Mouse (Mus musculus): ENCODE data around the gene Hjurp.

The Hjurp gene

DNA sequence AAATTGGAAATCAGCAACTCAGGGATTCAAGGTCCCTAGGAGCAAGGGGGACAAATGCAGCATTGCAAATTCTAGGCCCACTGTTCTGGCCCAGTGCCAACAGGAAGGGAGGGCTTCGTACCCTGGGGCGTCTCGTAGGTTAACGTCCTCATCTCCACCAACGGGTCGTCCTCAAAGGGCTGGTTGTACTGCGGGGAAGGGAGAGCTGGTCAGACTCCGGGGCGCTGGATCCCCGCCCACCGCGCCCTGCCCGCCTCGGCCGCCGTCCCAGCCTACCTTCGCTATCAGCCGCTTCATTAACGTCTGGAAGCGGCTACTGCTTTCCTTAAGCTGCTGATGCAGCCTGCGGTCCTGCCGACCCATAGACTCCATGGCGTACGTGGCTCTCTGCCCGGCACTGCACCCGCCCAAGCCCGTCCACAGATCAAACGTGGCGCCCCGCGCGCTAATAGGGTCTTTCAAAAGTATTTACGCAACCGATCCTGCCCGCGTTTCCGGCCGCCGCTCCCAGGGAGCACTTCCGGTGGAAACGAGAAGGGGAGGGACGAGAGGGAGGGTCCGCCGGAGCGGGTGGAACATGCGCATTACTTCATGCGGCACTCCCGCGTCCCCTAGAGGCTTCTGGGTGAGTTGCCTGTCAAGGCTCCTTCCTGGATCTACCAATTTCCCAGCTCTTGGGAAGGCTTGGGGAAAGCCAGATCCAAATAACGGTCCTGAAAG is at the start of gene Hjurp, which contains the start of gene Trpm8:
TSS of gene Hjurp (minus strand) at position 536 of the 720 bp plus-strand sequence.
TSS of gene Trpm8 (plus strand) at position 564 of the 720 bp plus-strand sequence.
- in situ Hi-C loops (cut with MboI, MseI), result no loop called here

DNA sequence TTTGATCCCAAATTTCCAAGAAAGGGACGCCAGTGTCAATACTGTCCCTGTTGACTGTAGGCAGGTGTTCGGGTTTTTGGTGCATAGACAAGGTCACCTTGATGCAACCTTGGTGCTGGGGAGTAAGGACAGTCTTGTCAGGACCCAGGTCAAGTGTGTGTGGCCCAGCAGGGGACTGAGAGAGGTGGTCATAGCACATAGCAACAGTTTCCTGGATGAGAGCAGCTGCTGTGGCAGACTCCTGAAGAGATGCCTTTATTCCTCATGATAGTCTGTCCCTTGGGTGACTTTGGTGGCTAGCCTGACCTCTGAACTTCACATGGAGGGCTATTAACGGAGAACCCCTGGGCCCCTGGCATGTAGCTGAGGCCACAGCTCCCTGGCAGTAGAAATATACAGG is 45.7 kb upstream of the Hjurp start:
- in situ Hi-C loops (cut with MboI, MseI), result no loop called here

DNA sequence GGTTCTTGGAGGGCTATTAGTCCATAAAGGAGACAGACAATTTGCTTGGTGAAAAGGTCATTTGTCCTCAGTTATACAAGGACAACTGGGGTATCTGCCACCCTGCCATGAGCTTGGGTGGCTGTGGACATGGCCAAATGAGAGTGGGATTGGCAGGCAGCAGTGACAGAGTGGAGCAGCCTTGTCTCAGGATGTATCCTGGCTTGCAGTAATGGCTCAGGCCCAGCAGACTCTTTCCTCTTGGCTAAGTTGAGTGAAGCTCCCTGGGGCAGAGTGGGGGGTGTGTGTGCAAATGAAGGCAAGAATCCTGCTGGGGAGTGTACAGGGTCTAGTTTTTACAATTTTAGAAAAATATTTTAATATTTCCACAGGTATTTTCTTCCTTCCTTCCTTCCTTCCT is 44.7 kb upstream of the Hjurp start:
- in situ Hi-C loops (cut with MboI, MseI), result no loop called here

DNA sequence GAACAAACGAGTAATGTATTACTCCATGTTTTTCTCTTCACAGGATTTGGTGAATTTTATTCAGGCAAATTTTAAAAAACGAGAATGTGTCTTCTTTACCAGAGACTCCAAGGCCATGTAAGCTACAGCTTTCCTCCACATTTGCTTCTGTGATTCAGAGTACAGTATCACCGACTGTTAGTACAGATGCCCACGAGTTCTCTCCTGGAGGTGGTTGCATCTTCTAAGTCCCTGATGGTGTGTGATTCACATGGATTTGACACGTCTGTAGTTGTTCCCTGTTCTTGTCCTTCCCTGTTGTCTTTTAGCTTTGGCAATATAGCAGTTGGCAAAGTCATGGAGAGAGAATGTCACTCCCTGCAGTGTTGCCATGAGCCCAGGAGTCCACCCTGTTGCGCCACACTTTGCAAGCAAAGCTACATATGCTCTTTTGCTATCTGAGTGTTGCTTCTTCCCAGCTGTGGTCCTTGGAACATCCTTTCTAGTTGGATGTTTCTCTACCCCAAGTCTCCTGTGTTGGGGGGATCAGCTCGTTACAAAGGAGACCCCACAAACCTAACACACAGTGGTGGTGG is 43.5 kb upstream of the Hjurp start:
- in situ Hi-C loops (cut with MboI, MseI), result no loop called here

DNA sequence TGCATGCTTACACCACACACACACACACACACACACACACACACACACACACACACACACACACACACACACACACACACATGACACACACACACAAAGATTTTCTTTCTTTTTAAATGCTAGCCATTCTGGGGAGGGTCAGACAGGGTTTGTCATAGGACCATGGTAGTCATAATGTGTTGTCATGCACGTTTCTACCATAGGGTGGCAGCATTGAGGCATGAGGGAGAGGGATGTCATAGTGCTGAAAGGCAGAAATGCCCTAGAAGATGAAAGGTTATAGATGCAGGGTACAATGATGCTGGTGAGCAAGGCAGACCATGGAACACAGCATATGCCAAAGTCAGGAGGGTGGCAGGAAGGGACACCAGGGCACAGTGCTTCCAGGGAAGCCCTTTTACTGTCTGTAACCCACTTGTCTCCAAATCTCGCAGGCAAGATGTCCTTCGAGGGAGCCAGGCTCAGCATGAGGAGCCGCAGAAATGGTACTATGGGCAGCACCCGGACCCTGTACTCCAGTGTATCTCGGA is 41.2 kb upstream of the Hjurp start:
- in situ Hi-C loops (cut with MboI, MseI), result no loop called here

DNA sequence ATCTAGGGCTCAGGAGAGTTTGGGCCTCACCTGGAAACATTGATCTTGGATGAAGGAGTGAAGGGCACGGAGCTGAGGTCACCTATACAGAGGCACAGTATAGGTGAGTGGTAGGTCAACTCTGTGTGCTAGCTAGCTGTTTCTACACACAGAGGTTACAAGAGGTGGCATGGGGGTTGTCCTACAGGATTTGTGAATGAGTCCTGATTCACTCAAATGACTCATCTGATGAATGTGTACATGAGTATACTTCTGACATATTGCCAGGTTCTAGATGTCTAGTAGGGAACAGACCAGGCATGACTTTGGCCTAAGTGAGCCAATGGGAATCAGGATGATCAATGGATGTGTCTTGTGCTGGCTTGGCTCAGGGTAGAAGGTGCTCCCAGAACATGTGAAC is 39.8 kb upstream of the Hjurp start:
- in situ Hi-C loops (cut with MboI, MseI), result no loop called here

DNA sequence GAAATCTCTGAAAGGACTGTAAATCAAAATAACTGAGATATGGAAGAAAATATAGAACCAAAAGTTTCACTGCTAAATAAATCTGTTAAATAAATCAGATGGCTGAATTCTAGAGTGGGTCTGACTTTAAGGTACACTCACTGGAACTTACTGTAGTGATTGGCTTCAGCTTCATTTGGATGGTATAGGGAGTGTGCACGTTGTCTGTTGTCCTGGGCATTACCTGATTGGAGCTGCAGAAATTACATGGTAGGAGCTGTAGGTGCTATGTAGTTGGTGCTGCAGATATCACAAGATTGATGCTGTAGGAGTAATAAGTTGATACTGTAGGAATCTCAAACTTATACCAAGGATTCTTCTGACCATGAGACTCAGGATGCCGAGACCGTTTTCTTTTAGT is 32.9 kb upstream of the Hjurp start:
- in situ Hi-C loops (cut with MboI, MseI), result no loop called here

DNA sequence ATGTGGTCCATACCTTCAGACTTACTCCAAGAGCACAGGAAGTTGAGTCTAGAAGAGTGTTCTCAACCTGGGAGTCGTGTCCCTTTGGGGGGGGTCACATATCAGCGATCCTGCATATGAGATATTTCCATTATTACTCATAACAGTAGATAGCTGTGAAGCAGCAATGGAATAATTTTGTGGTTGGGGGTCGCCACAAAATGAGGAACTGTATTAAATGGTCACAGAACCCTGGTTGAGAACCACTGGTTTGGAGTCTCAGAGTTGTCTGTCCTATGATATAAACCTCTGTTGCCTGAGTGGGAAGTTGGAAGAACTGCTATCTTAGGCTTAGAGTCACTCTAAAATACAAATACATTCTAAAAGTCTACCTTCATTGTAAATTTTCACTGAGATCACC is 32.5 kb upstream of the Hjurp start:
- in situ Hi-C loops (cut with MboI, MseI), result no loop called here

DNA sequence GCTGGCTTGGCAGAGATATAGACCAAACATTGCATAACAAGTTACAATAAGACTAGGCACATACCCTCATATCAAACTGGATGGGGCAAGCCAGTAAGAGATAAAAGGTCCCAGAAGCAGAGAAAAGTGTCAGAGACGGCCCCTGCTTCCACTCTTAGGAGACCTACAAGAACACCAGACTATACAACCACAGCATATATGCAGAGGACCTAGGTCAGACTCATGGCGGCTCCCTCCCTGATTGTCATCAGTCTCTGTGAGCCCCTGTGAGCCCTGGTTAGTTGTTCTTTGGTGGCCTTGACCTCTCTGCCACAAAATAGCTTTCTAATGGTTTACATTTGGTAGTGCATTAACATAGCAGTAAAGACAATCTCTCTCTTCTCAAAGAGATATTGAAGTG is 31.6 kb upstream of the Hjurp start:
- in situ Hi-C loops (cut with MboI, MseI), result no loop called here

DNA sequence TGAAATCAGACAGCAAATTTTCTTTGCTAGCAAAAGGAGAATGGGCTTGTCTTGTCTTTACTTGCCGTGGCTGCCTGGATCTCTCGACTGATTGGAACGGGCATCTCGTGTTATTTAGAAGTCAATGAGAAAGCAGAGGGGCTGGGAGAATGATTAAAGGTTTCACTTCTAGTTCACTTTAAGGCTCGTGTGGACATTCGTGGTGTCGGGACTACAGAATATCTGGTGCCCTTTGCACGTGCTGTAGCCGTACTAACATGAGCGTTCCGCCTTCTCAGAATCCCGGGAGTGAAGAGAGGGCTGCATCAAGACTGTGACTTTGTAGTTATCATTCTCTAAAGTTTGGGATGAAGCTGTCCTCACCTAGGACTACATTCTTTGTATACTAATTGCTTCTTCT is 29.7 kb upstream of the Hjurp start:
- in situ Hi-C loops (cut with MboI, MseI), result no loop called here

DNA sequence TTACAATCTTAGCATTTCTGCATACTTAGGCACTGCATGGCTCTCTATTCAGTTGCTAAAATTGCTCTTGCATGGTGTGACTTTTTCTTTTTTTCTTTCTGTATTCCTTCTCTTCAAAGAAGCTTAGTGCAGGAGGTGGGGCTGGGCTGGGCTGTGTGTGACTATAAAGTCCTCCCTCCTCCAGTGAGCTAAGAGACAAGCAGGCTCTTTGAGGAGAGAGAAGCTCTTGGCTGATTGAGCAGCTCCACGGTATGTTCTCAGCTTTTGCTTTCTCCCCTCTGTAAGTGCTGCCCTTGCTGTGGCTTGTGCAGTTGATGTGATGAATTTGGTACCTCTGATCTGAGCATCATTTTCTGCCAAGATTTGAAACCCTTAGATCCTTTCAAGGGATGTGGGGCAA is 29.1 kb upstream of the Hjurp start:
- in situ Hi-C loops (cut with MboI, MseI), result no loop called here

DNA sequence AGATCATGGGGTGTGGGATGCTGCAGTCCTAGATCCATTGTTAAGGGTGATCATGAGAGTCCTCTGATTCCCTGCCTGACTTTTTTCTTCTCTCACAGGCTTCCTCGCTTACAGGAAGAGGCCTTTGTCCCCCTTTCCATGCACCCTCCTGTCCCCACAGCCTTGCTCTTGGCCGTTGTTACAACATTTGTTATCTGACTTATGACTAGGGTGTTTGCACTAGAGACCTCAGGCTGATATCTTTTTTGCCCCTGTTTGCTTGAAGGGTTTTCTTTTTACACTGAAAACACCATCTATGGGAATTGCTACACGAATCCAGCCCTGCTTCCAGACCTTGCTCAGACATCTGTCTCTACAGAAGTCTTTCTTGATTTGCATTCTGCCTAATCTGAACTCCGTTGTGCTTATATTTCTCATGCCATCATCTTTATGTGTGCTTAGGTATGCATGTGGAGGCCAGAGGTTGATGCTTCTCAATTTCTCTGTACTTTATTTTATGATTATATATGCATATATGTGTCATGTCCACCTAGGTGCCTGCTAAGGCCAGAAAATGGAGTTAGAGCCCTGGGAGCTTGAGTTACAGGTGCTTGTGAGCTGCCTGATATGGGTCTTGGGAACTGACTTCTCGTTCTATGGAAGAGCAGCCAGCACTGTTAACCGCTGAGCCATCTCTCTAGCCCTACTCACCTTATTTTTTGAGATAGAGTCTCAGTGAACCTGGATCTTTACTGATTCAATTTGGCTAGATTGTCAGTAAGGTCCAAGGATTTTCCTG is 27.8 kb upstream of the Hjurp start:
- in situ Hi-C loops (cut with MboI, MseI), result no loop called here

DNA sequence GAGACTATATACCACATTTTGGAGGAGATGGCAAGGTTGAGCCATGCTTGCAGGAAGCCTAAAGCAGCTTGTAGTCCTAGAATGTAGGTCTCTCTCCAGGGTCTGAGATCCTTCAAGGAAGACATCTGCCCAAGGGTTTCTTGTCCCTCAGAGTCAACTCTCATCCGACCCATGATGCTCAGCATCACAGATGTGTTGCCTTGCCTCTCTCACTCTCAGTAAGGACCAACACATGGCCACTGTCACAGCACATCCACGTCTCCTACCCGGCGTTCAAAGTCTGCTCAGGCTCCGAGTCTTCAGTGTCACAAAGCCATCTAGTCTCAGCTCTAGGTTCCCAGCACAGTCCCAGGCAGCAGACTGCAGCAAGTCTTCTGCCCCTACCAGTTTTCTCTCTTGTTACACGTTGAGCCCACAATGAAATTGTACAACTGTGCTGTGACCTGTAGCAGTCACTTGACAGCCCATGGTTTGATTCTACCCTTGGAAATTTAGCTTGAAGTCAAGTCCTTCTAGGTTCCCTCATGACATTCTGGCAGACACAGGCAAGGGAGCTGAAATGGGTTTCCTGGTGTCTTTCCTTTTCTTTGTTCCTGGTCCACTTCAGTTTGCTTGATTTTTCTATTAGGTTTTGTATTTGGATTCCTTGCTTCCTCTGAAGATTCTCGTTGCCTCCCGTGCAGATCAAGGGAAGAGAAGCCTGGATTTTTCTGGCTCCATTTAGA is 27.0 kb upstream of the Hjurp start:
- in situ Hi-C loops (cut with MboI, MseI), result no loop called here

DNA sequence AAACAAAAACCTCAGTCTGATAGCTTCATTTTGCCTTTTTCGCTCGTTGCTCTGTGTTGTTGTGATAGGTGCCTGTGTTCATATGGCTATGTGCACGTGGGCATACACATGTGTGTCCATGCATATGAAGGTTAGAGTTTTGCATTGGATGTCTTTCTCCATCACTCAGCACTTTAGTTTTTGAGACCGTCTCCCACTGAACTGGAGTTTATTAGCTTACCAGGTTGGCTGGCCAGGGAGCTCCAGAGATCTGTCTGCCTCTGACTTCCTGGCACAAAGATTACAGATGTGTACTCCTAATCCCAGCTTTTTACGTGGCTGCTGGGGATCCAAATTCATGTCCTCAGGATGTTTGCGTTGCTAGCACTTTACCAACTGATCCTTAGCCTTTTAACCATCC is 26.3 kb upstream of the Hjurp start:
- in situ Hi-C loops (cut with MboI, MseI), result no loop called here

DNA sequence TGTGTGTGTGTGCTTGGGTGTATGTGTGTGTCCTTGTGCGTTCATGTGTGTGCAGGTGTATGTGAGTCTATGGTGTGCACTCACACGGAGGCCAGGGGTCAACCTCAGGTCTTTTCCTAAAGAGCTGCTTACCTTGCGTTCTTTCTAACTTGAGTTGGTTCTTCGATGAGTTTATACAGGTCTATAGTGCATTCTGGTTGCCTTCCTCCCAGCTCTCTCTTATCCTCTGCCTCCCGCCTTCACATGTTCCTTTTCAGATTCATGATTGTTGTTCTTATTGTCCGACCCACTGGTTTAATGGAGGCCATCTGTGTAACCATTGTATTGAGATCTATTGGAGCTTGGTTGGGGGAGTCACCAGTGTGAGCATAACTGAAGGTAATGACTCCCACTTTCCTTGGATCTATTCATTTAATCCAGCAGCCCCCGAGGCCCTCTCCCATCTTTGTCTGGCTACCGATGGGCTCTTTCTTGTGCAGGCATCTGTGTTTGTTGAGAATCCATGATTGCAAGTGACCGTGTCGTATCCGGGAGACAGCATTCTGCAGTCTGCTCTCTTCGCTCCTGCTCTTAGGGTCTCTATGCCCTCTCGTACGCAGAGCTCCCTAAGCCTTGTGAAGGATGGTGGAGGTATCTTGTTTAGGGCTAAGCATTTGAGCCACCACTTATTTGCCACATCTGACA is 24.8 kb upstream of the Hjurp start:
- in situ Hi-C loops (cut with MboI, MseI), result no loop called here

DNA sequence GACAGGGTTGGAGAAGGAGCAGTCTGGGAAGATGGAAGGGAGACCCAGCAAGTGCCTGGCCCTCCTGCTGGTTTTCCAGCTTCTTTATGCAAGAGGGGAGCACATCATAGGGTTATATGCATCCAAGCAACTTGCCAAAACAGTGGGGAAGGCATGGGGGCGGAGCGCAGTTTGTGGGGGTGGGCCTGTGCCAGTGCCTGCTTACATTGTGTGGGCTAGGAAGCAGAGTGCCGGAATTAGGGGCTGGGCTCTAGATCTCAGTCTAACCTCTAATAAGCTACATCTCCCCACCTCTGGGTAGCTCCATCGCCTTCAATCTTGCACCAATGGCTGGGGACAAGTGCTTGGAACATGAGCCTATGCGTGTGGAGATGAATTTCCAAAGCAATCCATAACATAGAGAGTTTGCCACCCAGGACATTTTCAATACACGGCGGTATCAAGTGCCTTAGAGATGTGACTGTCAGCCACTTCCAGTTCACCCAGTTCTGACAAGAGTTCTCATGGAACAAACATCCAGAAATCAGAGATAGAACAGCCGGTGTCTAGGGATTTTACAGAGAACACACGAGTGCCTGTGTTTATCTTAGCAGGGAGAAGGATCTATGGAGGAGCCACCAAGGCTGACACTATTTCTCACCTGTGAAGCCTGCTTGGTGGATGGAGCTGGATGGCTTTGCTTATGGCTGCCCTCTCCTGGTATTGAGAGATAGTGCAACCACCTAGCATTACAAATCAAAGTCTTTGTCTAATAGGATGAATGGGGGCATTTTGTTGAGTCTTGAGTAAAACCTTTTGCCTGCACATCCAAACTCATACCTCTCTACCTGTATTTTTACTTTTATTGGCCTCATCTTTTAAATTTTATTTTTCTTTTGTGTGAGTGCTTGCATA is 23.9 kb upstream of the Hjurp start:
- in situ Hi-C loops (cut with MboI, MseI), result no loop called here

DNA sequence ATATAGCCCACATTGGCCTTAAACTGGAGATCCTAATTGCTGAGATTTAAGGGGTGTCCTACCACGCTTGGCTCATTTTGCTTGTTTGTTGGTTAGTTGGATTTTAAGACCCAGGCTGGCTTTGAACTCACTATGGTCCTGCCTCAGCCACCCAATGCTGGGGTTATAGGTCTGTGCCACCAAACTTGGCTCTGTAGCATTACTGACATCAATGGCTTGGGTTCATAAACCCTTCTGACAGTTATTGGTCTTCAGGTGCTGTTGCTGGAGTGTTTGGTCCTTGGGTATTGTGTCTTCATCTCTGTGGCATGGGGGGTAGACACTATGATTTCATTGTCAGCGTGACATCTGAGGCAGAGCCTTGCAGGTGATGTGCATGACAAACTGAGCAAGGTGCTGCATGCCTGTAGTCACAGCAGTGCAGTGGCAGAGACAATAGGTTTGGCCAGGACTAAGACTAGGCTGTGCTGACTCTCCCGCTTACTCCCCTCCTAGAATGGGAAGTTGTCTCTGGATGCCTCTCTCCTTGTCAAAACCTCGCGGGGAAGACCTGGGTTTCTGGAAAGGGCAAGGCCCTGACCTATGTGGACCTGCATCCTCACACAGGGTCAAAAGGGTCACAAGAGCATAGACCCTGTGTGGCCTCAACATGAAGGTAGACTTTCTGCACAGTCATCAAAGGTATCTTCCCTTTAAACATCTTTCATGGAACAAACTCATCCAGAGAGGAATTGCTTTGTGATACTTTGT is 23.0 kb upstream of the Hjurp start:
- in situ Hi-C loops (cut with MboI, MseI), result no loop called here

DNA sequence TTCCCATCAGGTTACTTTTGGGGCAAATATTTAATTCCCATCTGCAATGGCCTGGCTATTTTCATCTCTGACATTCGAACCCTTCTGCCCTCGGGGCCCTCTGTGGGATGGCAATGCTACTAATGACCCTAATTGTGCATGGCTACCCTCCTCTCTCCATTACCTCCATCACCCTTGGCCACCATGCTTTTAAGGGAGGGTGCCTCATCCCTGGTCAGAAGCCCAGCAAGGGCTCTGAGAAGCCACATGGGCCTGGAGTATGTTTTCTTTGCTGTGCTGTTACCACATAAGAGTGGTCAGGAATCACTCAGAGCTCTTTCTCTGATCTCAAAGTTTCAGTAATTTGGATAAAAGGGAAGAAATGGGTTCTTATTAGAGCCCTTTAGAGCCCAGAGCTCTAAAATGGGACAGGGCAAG is 22.1 kb upstream of the Hjurp start:
- in situ Hi-C loops (cut with MboI, MseI), result no loop called here

DNA sequence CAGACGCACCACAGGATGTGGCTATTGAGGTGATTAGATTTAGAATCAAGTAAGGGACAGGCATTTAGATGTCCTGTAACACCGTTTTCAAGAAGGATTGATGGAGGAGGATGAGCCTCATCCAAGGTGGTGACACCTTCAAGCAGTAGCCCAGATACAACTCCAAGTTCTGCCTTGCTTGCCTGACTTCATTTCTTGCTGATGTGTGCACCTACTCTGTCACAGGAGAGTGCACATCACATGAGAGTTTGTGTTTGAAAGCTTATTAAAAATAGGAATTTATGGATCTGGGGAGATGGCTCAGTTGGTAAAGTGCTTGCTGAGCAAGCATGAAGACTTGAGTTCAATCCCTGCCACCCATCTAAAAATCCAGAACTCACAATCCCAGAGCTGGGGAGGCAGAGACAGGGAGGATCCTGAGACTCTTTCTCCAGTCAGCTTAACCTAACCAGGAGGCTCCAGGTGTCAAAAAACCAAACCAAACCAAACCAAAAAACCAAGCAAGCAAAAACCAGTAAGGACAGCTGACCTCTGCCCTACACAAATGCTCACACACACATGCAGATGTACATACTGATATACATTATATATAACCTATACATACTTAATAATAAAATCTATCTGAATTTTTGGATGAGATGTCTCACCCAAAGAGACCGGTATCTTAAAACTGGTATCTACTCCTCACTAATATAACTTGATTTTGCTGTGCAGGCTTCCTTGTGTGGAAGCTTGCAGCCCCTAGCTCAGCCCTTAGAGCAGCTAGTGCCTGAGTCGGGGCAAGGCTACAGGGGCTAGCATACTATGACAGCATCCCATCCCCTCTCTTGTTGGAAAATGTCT is 21.5 kb upstream of the Hjurp start:
- in situ Hi-C loops (cut with MboI, MseI), result no loop called here
